In genomic region chr6:85498147-85498546, GRCm38 (mm10) we compare ENCODE assay signal across 23 mouse cellular contexts. TPM values are rescaled to one million over a fixed set of nuclear protein-coding genes. Genes with fewer than 3 reads are reported as not detected.
DNase-seq lines count a peak whose midpoint lies in the region; ATAC-seq and TF ChIP-seq lines count a peak whose summit lies in the region.
"Had no signal": no experiment of that assay in that cellular context is flagged by ENCODE, and none has a peak within 500 bp of the region (broad histone marks: within the 10 kb centered on the region; RNA-seq: fewer than 3 reads in every experiment).

No protein-coding gene starts in this region.

- no peak overlapping the region for H3K27ac ChIP-seq in intestine, embryonic 14.5 days (ENCODE audit: low read depth)
- H3K27ac ChIP-seq in intestine, embryonic 15.5 days, result no peak overlapping the region
- no peak overlapping the region for H3K27ac ChIP-seq in forebrain, postnatal 0 days (ENCODE audit: low read depth, low read length)
- H3K27ac ChIP-seq: embryonic facial prominence, embryonic 13.5 days; heart, adult 2 months; hindbrain, embryonic 13.5 days; lung, embryonic 15.5 days had no signal

- 0 out of 2 replicates have a peak, but pooled peaks cover 5% of the 10 kb centered on the region for H3K27me3 ChIP-seq in intestine, embryonic 14.5 days (replicated peaks; ENCODE audit: control insufficient read depth, insufficient read depth, low read length)
- H3K27me3 ChIP-seq in intestine, embryonic 15.5 days (replicated peaks), result peaks cover 12% of the 10 kb centered on the region; the same call in 1 of the 2 replicates
- H3K27me3 ChIP-seq in forebrain, postnatal 0 days (ENCODE audit: insufficient read depth, low read length), result no peaks in the 10 kb centered on the region
- H3K27me3 ChIP-seq: hindbrain, embryonic 13.5 days had no signal

- H3K4me3 ChIP-seq in intestine, embryonic 14.5 days (ENCODE audit: low read depth, low read length), result no peak overlapping the region
- H3K4me3 ChIP-seq in intestine, embryonic 15.5 days (replicated peaks), result no peak overlapping the region
- no peak overlapping the region for H3K4me3 ChIP-seq in forebrain, postnatal 0 days (ENCODE audit: low read depth, low read length)
- H3K4me3 ChIP-seq: embryonic facial prominence, embryonic 13.5 days; heart, adult 2 months; hindbrain, embryonic 13.5 days; lung, embryonic 15.5 days had no signal

- TF ChIP-seq CTCF in forebrain, postnatal 0 days (IDR thresholded peaks at IDR 0.05; ENCODE audit: low read depth), result no peak

- DNase-seq in intestine, embryonic 14.5 days (ENCODE audit: low spot score), result peak; percentile 71
- DNase-seq in A20 (ENCODE audit: low read depth, low spot score) (peak; percentile 22), R1 (ENCODE audit: low read depth, low spot score) (peak; percentile 59)
- DNase-seq in induced T-regulatory cell, adult 2 months (ENCODE audit: low read depth), result peak; percentile 45
- no peak for DNase-seq in forebrain, postnatal 0 days
- DNase-seq: cerebellum, postnatal 14 days; heart, adult 2 months; kidney, adult 11 months; right cerebral cortex, postnatal 14 days; thymus, postnatal 25 days had no signal

- H3K9me3 ChIP-seq in intestine, embryonic 14.5 days (ENCODE audit: control insufficient read depth, low read length), result no peaks in the 10 kb centered on the region
- H3K9me3 ChIP-seq in intestine, embryonic 15.5 days, result no peaks in the 10 kb centered on the region
- H3K9me3 ChIP-seq in forebrain, postnatal 0 days (ENCODE audit: low read length), result no peaks in the 10 kb centered on the region
- H3K9me3 ChIP-seq: embryonic facial prominence, embryonic 13.5 days; hindbrain, embryonic 13.5 days; lung, embryonic 15.5 days had no signal

- no peaks in the 10 kb centered on the region for H3K36me3 ChIP-seq in intestine, embryonic 14.5 days (ENCODE audit: control insufficient read depth, insufficient read depth, low read length)
- H3K36me3 ChIP-seq in intestine, embryonic 15.5 days, result no peaks in the 10 kb centered on the region
- no peaks in the 10 kb centered on the region for H3K36me3 ChIP-seq in forebrain, postnatal 0 days (ENCODE audit: insufficient read depth)
- H3K36me3 ChIP-seq: embryonic facial prominence, embryonic 13.5 days; hindbrain, embryonic 13.5 days; lung, embryonic 15.5 days had no signal

- 62% methylated on average over 9 of the region's 9 CpGs for WGBS in intestine, embryonic 14.5 days
- 61% methylated on average over 9 of the region's 9 CpGs for WGBS in intestine, embryonic 15.5 days
- WGBS in forebrain, postnatal 0 days, result 72% methylated on average over 9 of the region's 9 CpGs

- 0 out of 2 replicates have a peak, but pooled peaks cover 5% of the 10 kb centered on the region for H3K4me1 ChIP-seq in intestine, embryonic 14.5 days (replicated peaks; ENCODE audit: control insufficient read depth, insufficient read depth, low read length)
- H3K4me1 ChIP-seq in intestine, embryonic 15.5 days (replicated peaks), result peaks cover 7% of the 10 kb centered on the region
- H3K4me1 ChIP-seq in forebrain, postnatal 0 days (ENCODE audit: insufficient read depth), result peaks cover under 1% of the 10 kb centered on the region; the same call in 1 of the 2 replicates
- H3K4me1 ChIP-seq: lung, embryonic 15.5 days had no signal

- no peak overlapping the region for H3K4me2 ChIP-seq in intestine, embryonic 14.5 days (ENCODE audit: low read length)
- no peak overlapping the region for H3K4me2 ChIP-seq in intestine, embryonic 15.5 days (replicated peaks)
- no peak overlapping the region for H3K4me2 ChIP-seq in forebrain, postnatal 0 days (ENCODE audit: low read depth)
- H3K4me2 ChIP-seq: embryonic facial prominence, embryonic 13.5 days; hindbrain, embryonic 13.5 days; lung, embryonic 15.5 days had no signal

- ATAC-seq in intestine, embryonic 14.5 days (replicated peaks; ENCODE audit: low FRiP score, low TSS enrichment, low read depth), result no peak
- no peak for ATAC-seq in intestine, embryonic 15.5 days
- no peak for ATAC-seq in megakaryocyte progenitor cell, adult 5-6 weeks (replicated peaks; ENCODE audit: poor library complexity)
- ATAC-seq in inflammation-experienced regulatory T-cells, adult 6 months, result no peak
- ATAC-seq in forebrain, postnatal 0 days, result no peak
- ATAC-seq: forebrain, embryonic 16.5 days had no signal

- H3K9ac ChIP-seq in intestine, embryonic 14.5 days (ENCODE audit: low read length), result no peak overlapping the region
- no peak overlapping the region for H3K9ac ChIP-seq in intestine, embryonic 15.5 days
- no peak overlapping the region for H3K9ac ChIP-seq in forebrain, postnatal 0 days
- H3K9ac ChIP-seq: embryonic facial prominence, embryonic 13.5 days; hindbrain, embryonic 13.5 days; lung, embryonic 15.5 days had no signal

RNA-seq across cellular contexts. Expression of gene Fbxo41, which starts 4.6 kb away (rescaled TPM):
- 0.36 and 0.45 TPM in 2 replicates for polyA plus RNA-seq in intestine, embryonic 14.5 days (2014; fragmentation: Nextera tagmentation; extraction: Ambion mirVana)
- 0.08 and 0.21 TPM in 2 replicates for polyA plus RNA-seq in intestine, embryonic 15.5 days (2015; fragmentation: Nextera tagmentation; extraction: Ambion mirVana)
- not detected in 2 replicates for total RNA-seq in megakaryocyte progenitor cell, adult 5-6 weeks (2015)
- not detected in 2 replicates for total RNA-seq in megakaryocyte progenitor cell, adult 5-6 weeks (2017)
- under 1 TPM in 2 of 3 experiments, not detected in 1; 0.11 to 0.38 TPM for polyA plus RNA-seq in inflammation-experienced regulatory T-cells, adult 6 months (2017; shearing (Covaris generic))
- total RNA-seq in forebrain, postnatal 0 days (2014; rRNA removed), result 42.5 and 46.7 TPM in 2 replicates
- polyA plus RNA-seq in forebrain, postnatal 0 days (2015; fragmentation: Nextera tagmentation; extraction: Ambion mirVana), result 8.4 and 11.9 TPM in 2 replicates
- total RNA-seq: gastrocnemius, adult 8-10 months; liver, adult 2 months; megakaryocyte, adult 5-6 weeks had no signal
- polyA plus RNA-seq: heart, embryonic 16.5 days; liver, adult 2 months had no signal

RNA-seq across cellular contexts. Expression of gene Egr4, which starts 15.2 kb away (rescaled TPM):
- not detected in 2 replicates for polyA plus RNA-seq in intestine, embryonic 14.5 days (2014; fragmentation: Nextera tagmentation; extraction: Ambion mirVana)
- polyA plus RNA-seq in intestine, embryonic 15.5 days (2015; fragmentation: Nextera tagmentation; extraction: Ambion mirVana), result not detected in 2 replicates
- total RNA-seq in megakaryocyte progenitor cell, adult 5-6 weeks (2015), result not detected in 2 replicates
- not detected in 2 replicates for total RNA-seq in megakaryocyte progenitor cell, adult 5-6 weeks (2017)
- not detected for polyA plus RNA-seq in inflammation-experienced regulatory T-cells, adult 6 months (2017; shearing (Covaris generic))
- total RNA-seq in forebrain, postnatal 0 days (2014; rRNA removed), result 1.3 and 1.7 TPM in 2 replicates
- polyA plus RNA-seq in forebrain, postnatal 0 days (2015; fragmentation: Nextera tagmentation; extraction: Ambion mirVana), result 1.9 and 2.0 TPM in 2 replicates
- total RNA-seq: gastrocnemius, adult 8-10 months; heart, adult 2 months; liver, adult 2 months; megakaryocyte, adult 5-6 weeks had no signal
- polyA plus RNA-seq: embryonic facial prominence, embryonic 13.5 days; heart, adult 2 months; heart, embryonic 16.5 days; hindbrain, embryonic 13.5 days; liver, adult 2 months; lung, embryonic 15.5 days; neural tube, embryonic 11.5 days; stomach, embryonic 16.5 days had no signal

RNA-seq across cellular contexts. Expression of gene Pradc1, which starts 46.4 kb away (rescaled TPM):
- 26.7 and 27.7 TPM in 2 replicates for polyA plus RNA-seq in intestine, embryonic 14.5 days (2014; fragmentation: Nextera tagmentation; extraction: Ambion mirVana)
- 38.5 and 42.9 TPM in 2 replicates for polyA plus RNA-seq in intestine, embryonic 15.5 days (2015; fragmentation: Nextera tagmentation; extraction: Ambion mirVana)
- 28.9 and 40.6 TPM in 2 replicates for total RNA-seq in megakaryocyte progenitor cell, adult 5-6 weeks (2015)
- total RNA-seq in megakaryocyte progenitor cell, adult 5-6 weeks (2017), result 11.1 and 12.0 TPM in 2 replicates
- 10 to 100 TPM; 14.2 to 23.1 (median 16.5) TPM for polyA plus RNA-seq in inflammation-experienced regulatory T-cells, adult 6 months (2017; shearing (Covaris generic))
- 7.1 and 15.2 TPM in 2 replicates for total RNA-seq in forebrain, postnatal 0 days (2014; rRNA removed)
- 31.3 and 36.4 TPM in 2 replicates for polyA plus RNA-seq in forebrain, postnatal 0 days (2015; fragmentation: Nextera tagmentation; extraction: Ambion mirVana)

RNA-seq across cellular contexts. Expression of gene Cct7, which starts 46.8 kb away (rescaled TPM):
- 496 and 527 TPM in 2 replicates for polyA plus RNA-seq in intestine, embryonic 14.5 days (2014; fragmentation: Nextera tagmentation; extraction: Ambion mirVana)
- polyA plus RNA-seq in intestine, embryonic 15.5 days (2015; fragmentation: Nextera tagmentation; extraction: Ambion mirVana), result 461 and 482 TPM in 2 replicates
- 321 and 330 TPM in 2 replicates for total RNA-seq in megakaryocyte progenitor cell, adult 5-6 weeks (2015)
- total RNA-seq in megakaryocyte progenitor cell, adult 5-6 weeks (2017), result 304 and 348 TPM in 2 replicates
- 100 to 1,000 TPM; 319 to 323 (median 322) TPM for polyA plus RNA-seq in inflammation-experienced regulatory T-cells, adult 6 months (2017; shearing (Covaris generic))
- 273 and 320 TPM in 2 replicates for total RNA-seq in forebrain, postnatal 0 days (2014; rRNA removed)
- 552 and 579 TPM in 2 replicates for polyA plus RNA-seq in forebrain, postnatal 0 days (2015; fragmentation: Nextera tagmentation; extraction: Ambion mirVana)
